Mouse (Mus musculus) T-helper 17 cell (primary cell): ENCODE data around the gene Srp68.

ENCODE experiments used
- in situ Hi-C, 2 experiments: fragments of 300-600 bp; cut with MboI, MseI; formaldehyde crosslinking; loops; 1 replicate in 1 of 2; 2 replicates in 1 of 2; pipeline ENCODE4 v1.15.1; 2025; ENCODE audit warnings: high pct_unique_total_duplicates in 2 of 2

Srp68 gene

DNA sequence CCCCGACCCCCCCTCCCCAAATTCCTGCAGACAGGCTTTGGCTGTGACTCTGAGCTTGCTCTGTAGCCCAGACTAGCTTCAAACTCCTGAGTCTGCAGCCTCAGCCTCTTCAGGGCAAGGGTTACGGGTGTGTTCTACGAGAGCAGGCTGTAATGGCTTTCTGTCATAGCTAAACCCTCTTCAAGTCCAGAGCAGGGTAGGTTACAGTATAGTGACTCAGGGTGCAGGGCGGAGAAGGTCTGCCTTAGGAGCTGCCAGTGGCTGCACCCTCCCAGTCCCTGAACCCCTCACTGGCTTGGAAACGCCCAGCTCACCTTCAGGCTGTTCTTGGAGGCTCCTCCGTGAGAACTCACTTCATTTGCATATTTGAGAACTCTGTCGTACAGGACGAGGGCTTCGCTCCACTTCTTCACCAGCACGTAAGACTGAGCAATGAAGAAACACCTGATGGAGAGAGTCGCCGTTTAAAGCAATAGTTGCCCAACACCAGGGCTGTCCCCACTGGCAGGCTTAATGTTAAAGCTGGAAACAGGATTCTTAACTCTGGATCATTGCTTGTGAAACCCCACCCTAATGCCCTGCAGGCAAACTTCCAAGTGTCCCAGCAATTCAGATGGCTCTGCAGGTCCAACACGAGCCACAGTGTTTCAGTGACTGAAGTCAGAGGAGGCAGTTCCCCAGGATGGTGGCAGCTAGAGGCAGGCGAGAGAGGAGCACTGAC, 26.4 kb downstream of the Srp68 start:
- in situ Hi-C loops, result no loop called here

DNA sequence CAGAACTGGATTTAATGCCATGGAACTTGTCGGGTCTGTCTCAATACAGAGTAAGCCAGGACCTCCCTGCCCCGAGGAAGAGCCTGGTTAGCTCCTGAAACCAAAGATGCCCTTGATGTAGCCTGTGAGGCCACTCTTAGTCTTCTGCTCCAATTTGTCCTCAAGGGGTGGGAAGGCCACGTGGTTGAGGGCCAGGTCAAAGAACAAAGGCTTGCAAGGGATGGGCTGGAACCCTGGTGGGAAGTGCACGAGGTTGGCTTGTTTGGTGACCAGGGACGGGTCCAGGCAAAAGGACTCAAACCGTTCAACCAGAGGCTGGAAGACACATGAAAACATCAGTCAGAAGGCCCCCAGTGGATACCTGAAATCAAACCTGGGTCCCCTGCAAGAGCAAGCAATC, 28.4 kb downstream of the Srp68 start:
- in situ Hi-C loops, result no loop called here

DNA sequence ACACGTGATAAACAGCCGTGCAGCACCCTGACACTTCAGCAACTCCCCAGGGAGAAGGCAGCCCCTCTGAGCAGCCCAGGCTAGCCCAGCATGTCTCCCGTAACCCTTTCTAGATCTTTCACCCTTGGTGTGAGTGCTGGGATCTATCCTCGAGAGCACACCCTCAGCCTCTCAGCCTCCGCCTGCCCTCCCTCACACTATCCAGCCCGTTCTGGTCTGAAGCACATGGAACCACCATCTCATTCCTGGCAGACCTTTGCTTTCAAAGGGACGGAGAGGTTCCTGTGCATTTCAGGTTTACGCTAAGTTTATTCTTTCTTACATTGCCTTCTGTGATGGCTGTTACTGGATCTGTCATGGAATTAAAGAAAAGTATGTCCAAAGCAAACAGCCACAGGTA, 29.4 kb downstream of the Srp68 start:
- in situ Hi-C loops, result no loop called here

DNA sequence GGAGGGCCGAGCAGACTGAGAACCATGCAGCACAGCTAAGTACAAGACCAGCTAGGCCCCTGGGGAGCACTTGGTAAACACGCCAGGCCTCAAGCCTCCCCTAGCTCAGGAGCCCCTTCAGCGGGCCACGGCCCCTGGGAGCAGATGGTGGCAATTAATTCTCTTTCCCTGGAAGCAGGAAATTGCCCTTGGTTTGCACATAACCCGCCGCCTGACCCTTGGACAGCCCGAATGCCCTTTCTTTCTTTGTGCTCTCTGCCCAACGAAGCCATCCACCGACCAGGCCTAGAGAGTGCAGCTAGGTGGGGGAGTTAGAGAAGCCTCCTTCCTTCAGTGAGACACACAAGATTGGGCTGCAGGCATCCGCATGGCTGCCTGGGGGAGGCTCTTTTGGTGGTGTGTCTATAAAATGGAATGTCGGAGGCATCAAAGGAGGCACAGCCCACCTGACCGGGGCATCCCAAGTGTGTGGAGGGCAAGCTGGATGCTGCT, 32.2 kb downstream of the Srp68 start:
- in situ Hi-C loops, result no loop called here

DNA sequence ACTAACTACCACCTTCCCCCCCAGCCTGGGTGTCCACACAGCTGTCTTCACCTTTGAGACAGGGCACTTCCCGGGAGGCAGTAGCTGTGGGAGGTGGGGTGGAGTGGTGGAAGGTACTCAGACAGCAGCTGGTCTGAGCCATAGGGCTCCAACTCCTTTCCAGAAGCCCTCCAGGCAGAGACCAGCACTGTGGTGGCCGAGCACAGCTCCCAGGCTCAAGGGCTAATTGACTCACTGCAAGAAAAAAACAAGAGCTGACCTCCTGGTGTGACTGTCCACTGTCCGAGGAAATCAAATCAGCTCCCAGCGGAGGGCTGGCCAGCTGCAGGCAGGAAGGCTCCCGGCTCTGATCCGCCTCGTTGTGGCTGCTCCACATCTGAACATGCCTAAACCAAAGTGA, 34.2 kb downstream of the Srp68 start:
- in situ Hi-C loops, result no loop called here

DNA sequence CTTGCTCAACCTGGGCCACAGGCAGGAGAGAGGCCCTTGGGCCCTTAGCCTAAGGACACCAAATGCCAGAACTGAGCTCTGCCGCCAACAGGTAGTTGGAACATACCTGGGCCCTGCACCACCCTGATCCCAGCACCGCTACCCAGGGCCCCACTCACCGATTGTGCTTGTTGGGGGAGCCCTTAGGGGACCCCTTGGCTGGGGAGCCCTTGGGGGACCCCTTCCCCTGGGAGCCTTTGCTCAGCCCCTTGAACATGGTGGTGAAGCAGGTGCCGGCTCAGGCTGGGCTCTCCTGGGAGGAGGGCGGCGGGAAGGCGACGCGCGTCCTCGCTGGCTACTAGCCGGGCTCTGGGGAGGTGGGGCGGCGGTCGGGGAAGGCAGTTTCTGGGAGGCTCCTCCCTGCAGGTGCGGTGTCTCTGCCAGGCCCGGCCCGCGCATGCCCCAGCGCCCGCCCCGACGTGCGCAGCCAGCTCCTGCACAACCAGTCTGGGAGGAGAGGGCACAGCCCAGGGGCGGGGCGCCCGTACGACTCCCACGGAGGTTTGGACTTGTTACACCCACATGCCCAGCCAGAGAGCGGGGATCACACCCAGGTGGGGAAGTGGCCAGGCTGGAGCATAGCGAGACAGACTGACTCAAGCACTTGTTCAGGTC, 36.1 kb downstream of the Srp68 start, which contains the start of gene Evpl:
Evpl (minus strand) TSS at position 336 of the 654 bp plus-strand sequence.
- in situ Hi-C loops, result no loop called here

DNA sequence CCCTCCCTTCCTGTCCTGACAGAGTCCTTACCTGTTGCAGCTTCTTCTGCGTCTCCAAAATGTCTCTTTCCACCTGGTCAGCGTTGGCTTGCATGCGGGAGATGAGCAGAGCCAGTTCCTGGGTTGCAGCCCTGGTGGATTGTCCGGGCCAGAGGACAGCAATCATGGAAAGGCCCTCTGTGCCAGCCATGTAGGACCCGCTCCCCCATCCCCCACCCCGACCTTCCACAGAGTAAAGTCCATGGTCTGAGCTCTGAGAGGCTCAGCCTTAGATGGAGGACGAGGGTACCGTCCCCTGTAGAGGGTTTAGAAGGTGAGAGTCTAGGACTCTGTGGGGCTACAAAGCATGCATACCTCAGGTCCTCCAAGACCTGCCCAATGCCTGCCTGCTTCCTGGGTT, 39.1 kb downstream of the Srp68 start:
- in situ Hi-C loops, result no loop called here

DNA sequence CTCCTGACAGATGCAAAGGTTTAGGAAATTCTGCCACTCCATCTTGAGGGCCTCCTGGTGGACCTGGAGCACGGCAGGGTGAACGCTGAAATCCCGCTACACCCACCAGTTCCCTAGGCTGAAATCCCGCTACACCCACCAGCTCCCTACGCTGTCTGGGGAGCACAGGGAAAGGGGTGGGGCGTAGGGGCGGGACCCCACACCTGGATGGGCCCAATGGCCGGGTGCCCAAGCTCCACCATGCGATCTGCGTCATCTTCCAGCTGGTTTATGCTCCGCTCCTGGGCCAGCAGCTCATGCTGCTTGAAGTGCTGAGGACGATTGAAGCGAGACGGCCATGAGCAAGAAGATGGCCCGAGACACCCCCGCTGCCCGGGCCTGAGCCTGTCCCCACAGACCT, 41.6 kb downstream of the Srp68 start:
- in situ Hi-C loops, result no loop called here

DNA sequence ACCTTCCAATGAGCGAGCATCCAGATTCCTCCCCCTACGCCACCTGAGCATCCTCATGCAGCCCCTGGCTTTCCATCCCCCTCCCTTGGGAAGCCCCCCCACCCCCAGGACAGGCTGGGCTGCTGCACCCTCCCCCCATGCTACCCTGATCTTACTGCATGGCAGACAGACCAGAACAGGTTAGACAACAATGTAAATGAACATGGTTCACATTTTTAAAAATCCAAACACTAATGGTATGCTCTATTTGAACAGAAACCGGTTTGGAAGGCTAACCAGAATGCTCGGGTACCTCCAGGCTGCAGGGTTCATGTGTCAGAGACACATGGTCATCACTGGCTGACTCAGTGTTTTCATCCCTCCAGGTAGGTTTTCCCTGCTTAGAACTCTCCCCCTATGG, 45.3 kb downstream of the Srp68 start:
- in situ Hi-C loops, result no loop called here

DNA sequence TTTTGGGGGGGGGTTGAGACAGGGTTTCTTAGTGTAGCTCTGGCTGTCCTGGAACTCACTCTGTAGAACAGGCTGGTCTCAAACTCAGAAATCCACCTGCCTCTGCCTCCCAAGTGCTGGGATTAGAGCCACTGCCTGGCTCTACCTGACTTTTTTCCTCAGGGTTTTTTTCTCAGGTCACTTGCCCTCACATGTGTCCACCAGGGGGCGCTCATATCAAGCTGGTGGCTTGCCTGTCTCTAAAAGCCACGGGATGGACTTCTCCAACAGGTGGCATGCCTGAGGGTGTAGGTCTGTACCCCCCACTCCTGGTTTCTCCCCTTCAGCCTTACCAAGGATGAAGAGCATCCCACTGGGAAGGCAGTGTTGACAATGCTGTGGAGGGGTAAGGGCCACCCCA, 47.6 kb downstream of the Srp68 start:
- in situ Hi-C loops, result no loop called here

DNA sequence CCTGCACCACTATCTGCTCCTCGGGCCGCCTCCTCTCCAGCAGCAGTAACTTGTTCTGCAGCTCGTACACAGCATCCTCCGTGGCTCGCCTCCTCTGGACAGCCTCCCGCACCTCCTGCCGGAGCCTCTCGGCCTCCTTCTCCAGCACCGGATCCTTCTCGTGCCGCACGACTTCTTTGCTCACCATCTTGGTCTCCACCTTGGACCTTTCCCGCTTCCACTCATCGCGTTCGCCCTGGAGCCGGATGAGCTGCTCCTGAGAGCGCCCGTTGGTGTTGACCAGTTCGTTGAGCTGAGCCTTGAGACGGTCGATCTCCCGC, 51.3 kb downstream of the Srp68 start:
- in situ Hi-C loops, result loop anchor here (5.0 kb wide), 2 partner anchors 75 to 235 kb away; no protein-coding TSS in a partner anchor

DNA sequence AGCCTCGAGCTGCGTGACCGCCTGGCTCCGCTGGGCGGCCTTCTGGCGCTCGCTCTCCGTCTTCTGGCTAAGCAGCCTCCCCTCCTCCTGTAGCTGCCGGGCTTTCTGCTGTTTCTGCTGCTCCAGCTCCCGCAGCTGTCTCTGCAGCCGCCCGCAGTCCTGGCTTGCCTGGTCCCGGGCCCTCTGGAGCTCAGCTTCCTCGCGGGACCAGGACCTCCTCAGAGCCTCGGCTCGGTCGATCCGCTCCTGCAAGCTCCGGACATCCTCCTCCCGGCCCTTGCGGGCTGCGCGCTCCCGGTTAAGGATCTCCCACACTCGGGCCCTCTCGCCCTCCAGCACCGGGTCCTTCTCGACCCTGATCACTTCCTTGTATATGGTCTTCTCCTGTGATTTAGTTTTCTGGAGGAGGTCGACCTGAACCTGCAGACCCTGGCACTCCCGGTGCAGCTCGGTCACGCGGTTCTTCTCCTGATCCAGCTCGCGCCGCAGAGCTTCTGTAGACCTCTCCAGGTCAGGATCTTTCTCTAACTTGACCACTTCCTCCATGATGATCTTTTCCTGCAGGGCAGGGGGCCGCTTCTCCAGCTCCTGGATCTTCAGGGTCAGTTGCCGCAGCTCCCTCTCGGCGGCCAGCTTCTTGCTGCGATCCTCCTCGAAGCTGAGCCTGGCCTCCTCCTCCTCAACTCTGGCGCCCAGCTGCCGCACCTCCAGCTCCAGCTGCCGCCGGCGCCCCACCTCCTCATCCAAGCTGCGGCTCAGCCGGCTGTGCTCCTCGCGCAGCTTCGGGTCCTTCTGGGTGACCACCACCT, 51.9 kb downstream of the Srp68 start:
- in situ Hi-C loops, result loop anchor here (5.0 kb wide), 2 partner anchors 75 to 235 kb away; no protein-coding TSS in a partner anchor

DNA sequence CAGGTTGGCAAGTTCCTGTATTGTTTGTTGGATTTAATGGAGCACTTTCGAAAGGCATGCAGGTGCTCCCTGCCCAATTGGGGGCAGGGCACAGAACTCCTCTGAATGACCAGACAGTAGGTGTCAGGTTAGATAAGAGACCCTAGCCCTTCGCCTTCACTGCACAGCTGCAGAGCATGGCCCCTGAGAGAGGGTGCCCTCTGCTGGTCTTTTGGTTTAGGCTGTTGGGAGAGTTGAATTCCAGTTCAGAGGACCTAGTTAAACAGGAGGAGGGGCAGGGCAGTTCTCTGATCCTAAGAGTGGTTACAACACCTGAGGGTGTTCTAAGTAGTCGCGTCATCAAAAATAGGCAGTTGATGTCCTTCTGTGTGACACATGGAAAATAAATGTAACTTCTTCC, 54.1 kb downstream of the Srp68 start:
- in situ Hi-C loops, result loop anchor here (5.0 kb wide), 2 partner anchors 77 to 237 kb away; no protein-coding TSS in a partner anchor

DNA sequence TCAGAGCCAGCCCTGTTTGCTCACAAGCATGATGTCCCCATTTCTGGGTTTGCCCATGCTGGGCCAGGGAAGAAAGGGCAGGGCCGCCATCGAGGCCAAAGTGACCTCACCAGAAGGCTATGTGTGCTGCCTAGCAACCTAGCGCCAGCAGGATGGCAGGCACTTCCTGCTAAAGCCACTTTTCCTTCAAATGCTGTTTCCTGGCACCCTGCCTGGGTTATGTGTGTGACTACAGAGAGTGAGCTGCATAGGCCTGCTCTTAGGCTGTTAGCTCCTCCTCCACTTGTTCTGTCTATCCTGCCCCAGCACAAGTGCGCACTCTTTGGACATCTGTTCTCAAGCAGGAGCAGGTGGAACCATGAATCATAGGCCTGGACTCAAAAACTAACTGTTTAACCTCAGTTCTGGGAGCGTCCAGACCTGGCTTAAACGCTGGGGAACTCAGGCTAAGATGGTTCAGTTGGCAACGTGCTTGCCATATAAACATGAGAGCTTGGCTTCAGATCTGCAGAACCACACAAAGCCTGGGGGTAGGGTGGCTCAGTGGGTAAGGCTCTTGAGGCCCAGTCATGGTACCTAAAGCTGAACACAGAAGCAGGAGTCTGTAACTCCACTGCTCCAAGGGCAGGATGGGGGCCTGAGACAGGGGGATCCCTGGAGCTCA, 55.1 kb downstream of the Srp68 start:
- in situ Hi-C loops, result no loop called here

DNA sequence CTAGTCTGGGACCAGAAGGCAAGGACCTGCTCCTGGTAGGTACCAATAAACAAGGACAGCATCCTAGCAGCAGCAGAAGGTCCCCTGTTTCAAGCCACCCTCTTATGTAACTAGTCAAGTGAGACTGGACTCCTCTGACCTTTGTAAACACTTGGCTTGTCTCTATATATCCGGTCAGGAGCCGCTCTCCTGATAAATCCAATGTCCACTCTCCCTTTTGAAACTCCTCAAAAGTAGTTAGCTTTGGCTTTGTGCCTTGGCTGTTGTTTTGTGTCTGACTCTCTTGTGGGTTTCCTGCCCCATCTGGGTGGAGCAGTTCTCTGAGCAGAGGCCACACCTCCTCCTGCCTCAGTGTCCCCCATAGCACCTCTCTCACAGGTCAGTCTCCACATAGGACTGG, 55.8 kb downstream of the Srp68 start:
- in situ Hi-C loops, result no loop called here

DNA sequence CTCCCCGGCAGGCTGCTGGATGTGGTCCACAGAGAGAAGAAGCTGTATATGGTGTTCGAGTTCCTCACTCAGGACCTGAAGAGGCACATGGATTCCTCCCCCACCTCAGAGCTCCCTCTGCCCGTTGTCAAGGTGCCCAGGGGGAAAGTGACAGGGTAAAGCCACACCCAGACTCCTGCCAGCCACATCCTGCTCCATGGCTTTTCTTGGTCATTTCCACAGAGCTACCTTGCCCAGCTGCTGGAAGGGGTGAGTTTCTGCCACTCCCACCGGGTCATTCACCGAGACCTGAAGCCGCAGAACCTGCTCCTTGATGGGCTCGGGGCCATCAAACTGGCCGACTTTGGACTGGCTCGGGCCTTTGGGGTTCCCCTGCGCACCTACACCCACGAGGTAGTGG, 57.5 kb downstream of the Srp68 start:
- in situ Hi-C loops, result no loop called here

DNA sequence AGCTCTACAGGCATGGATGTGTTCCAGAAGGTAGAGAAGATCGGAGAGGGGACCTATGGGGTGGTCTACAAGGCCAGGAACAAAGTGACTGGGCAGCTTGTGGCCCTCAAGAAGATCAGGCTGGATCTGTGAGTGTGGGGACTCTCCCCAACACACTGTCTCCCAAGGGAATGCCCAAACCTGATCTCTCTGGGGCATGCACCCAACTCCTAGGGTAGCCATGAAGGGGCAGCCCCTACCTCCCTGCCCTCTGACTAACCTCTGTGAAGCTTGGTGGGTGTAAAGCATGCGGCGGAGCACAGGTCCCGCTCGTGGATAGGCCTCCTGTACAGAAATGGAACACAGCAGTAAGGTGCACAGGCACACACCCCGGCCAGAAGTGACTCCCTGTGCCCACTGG, 58.0 kb downstream of the Srp68 start:
- in situ Hi-C loops, result no loop called here

DNA sequence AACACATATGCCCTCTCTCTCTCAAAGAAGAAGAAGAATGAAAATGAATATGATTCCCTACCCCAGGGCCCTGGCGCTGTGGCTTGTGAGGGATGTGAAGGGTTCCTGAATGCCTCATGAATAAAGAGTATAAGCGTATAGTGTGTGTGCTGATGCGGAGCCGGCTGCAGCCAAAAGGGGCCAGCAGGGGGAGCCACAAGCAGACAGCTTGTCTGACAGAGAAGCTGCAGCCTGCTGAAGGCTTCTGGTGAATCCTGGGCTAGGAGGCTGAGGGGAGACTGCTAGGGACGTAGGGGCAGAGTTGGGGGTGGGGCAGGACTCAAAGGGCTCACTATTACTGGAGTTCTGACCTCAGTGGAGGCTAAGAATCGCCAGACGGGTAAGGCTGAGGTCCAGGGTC, 58.8 kb downstream of the Srp68 start:
- in situ Hi-C loops, result no loop called here

DNA sequence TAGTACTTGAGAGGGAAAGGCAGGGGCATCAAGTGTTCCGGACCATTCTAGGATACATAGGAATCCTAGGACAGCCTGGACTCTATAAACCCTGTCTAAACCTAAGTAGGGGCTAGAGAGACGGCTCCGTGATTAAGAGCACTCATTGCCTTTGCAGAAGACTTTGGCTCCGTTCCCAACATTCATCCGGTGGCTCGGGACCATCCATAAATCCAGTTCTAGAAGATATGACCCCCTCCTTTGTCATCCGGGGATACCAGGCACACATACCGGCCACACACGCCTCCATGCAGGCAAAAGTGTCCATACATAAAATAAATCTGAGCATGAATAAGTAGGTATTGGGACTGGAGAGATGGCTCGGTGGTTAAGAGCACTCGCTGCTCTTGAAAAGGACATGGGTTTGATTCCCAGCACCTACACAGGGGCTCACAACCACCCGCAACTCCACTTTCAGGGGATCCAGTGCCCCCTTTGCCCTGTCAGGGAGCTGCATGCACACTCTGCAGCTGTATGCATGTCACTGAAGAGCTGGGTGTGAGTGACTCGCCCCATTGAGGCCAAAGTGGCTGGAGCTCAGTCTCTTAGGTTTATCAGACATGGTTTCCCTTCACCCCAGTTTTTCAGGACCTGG, 60.0 kb downstream of the Srp68 start:
- in situ Hi-C loops, result no loop called here

DNA sequence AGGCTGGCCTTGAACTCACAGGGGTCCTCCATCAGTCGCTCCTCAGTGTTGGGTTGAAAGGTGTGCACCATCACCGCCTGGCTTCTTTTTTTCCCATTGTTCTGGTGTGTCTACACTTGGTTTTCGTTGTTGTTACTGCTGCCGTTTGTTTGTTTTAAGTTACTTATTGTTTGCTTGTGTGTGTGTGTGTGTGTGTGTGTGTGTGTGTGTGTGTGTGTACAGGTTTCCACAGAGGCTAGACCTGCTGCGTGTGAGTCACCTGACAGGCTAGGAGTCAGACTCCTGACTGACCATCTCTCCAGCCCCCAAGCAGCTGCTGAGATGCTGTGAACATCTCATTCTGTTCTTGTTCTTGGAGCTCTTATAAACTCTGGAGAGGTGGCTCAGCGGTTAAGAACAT, 61.2 kb downstream of the Srp68 start:
- in situ Hi-C loops, result no loop called here

DNA sequence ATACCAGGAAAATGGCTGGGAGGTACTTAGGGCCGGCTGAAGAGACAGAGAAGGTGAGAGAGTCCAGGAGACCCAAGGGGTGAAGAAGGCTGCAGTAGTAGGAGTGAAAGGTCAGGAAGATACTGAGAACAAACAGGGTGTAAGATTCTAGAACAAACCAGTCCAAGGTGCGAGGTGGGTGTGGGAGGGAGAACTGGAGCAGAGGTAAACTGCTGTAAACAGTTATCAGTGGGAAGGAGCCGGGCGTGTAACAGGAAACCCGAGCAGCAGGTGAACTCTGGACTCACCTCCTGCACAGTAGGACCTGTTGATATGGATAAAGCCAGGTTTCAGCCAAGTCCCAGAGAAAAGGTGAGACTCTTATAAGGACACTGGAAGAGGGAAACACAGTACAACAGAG, 63.3 kb downstream of the Srp68 start:
- in situ Hi-C loops, result no loop called here
